Mouse (Mus musculus) kidney, embryonic 16.5 days (tissue): ENCODE results near the gene Ldb3. TPM values are rescaled to one million over a fixed set of nuclear protein-coding genes. Genes with fewer than 3 reads are reported as not detected.

Experiments
- ATAC-seq: fragments of 200-750 bp; cut with Nextera tagmentation; 2 replicates; pipeline ENCODE4 v1.8.0; 2017; ENCODE audit warnings: moderate TSS enrichment; ENCODE audit not compliant: low FRiP score, low TSS enrichment
- H3K27ac ChIP-seq: fragments of 300-500 bp; sonication (generic); 2 replicates; pipeline ENCODE4 v1.5.1; 2014; ENCODE audit warnings: low read length
- H3K27me3 ChIP-seq: fragments of 300-500 bp; sonication (generic); 2 replicates; pipeline ENCODE4 v1.6.1; 2014; ENCODE audit warnings: low read length, control low read depth, mixed read lengths; ENCODE audit not compliant: insufficient read depth
- H3K36me3 ChIP-seq: fragments of 300-500 bp; sonication (generic); 2 replicates; pipeline ENCODE4 v1.6.1; 2014; ENCODE audit warnings: low read length, control low read depth, mixed read lengths; ENCODE audit not compliant: insufficient read depth
- H3K4me1 ChIP-seq: fragments of 300-500 bp; sonication (generic); 2 replicates; pipeline ENCODE4 v1.6.1; 2014; ENCODE audit warnings: low read length, control low read depth, mixed read lengths; ENCODE audit not compliant: insufficient read depth
- H3K4me2 ChIP-seq: fragments of 300-500 bp; sonication (generic); replicated peaks from 2 replicates; pipeline ENCODE4 v1.6.1; 2014; ENCODE audit warnings: low read depth, low read length
- H3K4me3 ChIP-seq: fragments of 300-500 bp; sonication (generic); 2 replicates; pipeline ENCODE4 v1.5.1; 2014; ENCODE audit warnings: mild to moderate bottlenecking, low read length
- H3K9ac ChIP-seq: fragments of 300-500 bp; sonication (generic); replicated peaks from 2 replicates; pipeline ENCODE4 v1.6.1; 2014; ENCODE audit warnings: low read length
- H3K9me3 ChIP-seq: fragments of 300-500 bp; sonication (generic); 2 replicates; pipeline ENCODE4 v1.6.1; 2016; ENCODE audit warnings: low read length, control low read depth
- WGBS: fragments of 180-500 bp; shearing (Covaris S2); extraction: QIAGEN DNeasy Blood & Tissue Kit; methylation state at CpG from one replicate; pipeline ENCODE4 v1.1.7; 2014; 5-methylcytosine and 5-hydroxymethylcytosine counted together
- polyA plus RNA-seq: library from polyadenylated mRNA; unstranded; fragments of >200 nt; fragmentation: Nextera tagmentation; extraction: Ambion mirVana; gene quantifications from 2 replicates; pipeline ENCODE4 v1.2.1, GENCODE M21; 2015

Ldb3 gene
- polyA plus RNA-seq, 1 experiment from 2014 or later: 2.2 TPM

GRCm38 (mm10) chr14:34616821-34617220 lies 28.3 kb upstream of the Ldb3 start:
- H3K4me1 ChIP-seq: 0 out of 2 replicates have a peak, but pooled peaks cover 3% of the 10 kb centered on the region
- no peak overlapping the region for H3K9ac ChIP-seq
- ATAC-seq: peak; percentile 65; the same call in 1 of the 2 replicates
- no peak overlapping the region for H3K27ac ChIP-seq
- WGBS: 1% methylated on average over 8 of the region's 8 CpGs
- H3K36me3 ChIP-seq: no peaks in the 10 kb centered on the region
- no peak overlapping the region for H3K4me3 ChIP-seq
- H3K9me3 ChIP-seq: no peaks in the 10 kb centered on the region
- no peak overlapping the region for H3K4me2 ChIP-seq
- peaks cover 37% of the 10 kb centered on the region for H3K27me3 ChIP-seq

GRCm38 (mm10) chr14:34615625-34616024 lies 27.1 kb upstream of the Ldb3 start:
- 0 out of 2 replicates have a peak, but pooled peaks have one; percentile 10 for ATAC-seq
- Histone ChIP-seq H3K9me3 (no peaks in the 10 kb centered on the region), H3K27me3 (peaks cover 37% of the 10 kb centered on the region), H3K4me1 (0 out of 2 replicates have a peak, but pooled peaks cover 3% of the 10 kb centered on the region), H3K9ac (no peak overlapping the region), H3K4me3 (no peak overlapping the region; the same call in 1 of the 2 replicates), H3K36me3 (no peaks in the 10 kb centered on the region), H3K27ac (no peak overlapping the region), H3K4me2 (no peak overlapping the region)
- 47% methylated on average over 4 of the region's 4 CpGs for WGBS

- peak overlapping the region; percentile 50 for H3K4me2 ChIP-seq
- no peak overlapping the region for H3K27ac ChIP-seq
- 0 out of 2 replicates have a peak, but pooled peaks have one; percentile 25 for ATAC-seq
- H3K4me1 ChIP-seq: 0 out of 2 replicates have a peak, but pooled peaks cover 3% of the 10 kb centered on the region
- peak overlapping the region; percentile 13; the same call in 1 of the 2 replicates for H3K9ac ChIP-seq
- no peaks in the 10 kb centered on the region for H3K9me3 ChIP-seq
- peak overlapping the region; percentile 29 for H3K4me3 ChIP-seq
- no peaks in the 10 kb centered on the region for H3K36me3 ChIP-seq
- 2% methylated on average over 13 of the region's 13 CpGs for WGBS
- H3K27me3 ChIP-seq: peaks cover 37% of the 10 kb centered on the region
Measured at GRCm38 (mm10) chr14:34615082-34615481, 26.6 kb upstream of the Ldb3 start.

GRCm38 (mm10) chr14:34614551-34614950 lies 26.1 kb upstream of the Ldb3 start:
- H3K4me1 ChIP-seq: 0 out of 2 replicates have a peak, but pooled peaks cover 3% of the 10 kb centered on the region
- no peaks in the 10 kb centered on the region for H3K9me3 ChIP-seq
- H3K36me3 ChIP-seq: no peaks in the 10 kb centered on the region
- H3K27ac ChIP-seq: no peak overlapping the region
- H3K27me3 ChIP-seq: peaks cover 37% of the 10 kb centered on the region
- ATAC-seq: no peak
- H3K9ac ChIP-seq: peak overlapping the region; percentile 13; the same call in 1 of the 2 replicates
- H3K4me3 ChIP-seq: peak overlapping the region; percentile 29
- 12% methylated on average over 15 of the region's 15 CpGs for WGBS
- peak overlapping the region; percentile 50 for H3K4me2 ChIP-seq

GRCm38 (mm10) chr14:34613523-34613922 lies 25.0 kb upstream of the Ldb3 start:
- Histone ChIP-seq H3K4me2 (no peak overlapping the region), H3K9ac (no peak overlapping the region), H3K4me3 (no peak overlapping the region), H3K27ac (no peak overlapping the region), H3K36me3 (no peaks in the 10 kb centered on the region), H3K9me3 (no peaks in the 10 kb centered on the region), H3K27me3 (peaks cover 37% of the 10 kb centered on the region), H3K4me1 (0 out of 2 replicates have a peak, but pooled peaks cover 3% of the 10 kb centered on the region)
- 61% methylated on average over 6 of the region's 6 CpGs for WGBS
- no peak for ATAC-seq

GRCm38 (mm10) chr14:34612222-34612621 lies 23.7 kb upstream of the Ldb3 start:
- H3K4me3 ChIP-seq: no peak overlapping the region
- no peak for ATAC-seq
- 0 out of 2 replicates have a peak, but pooled peaks cover 3% of the 10 kb centered on the region for H3K4me1 ChIP-seq
- no peak overlapping the region for H3K9ac ChIP-seq
- no peak overlapping the region for H3K4me2 ChIP-seq
- 54% methylated on average over 4 of the region's 4 CpGs for WGBS
- H3K9me3 ChIP-seq: no peaks in the 10 kb centered on the region
- H3K36me3 ChIP-seq: no peaks in the 10 kb centered on the region
- no peak overlapping the region for H3K27ac ChIP-seq
- peaks cover 33% of the 10 kb centered on the region for H3K27me3 ChIP-seq

- 85% methylated on average over 4 of the region's 4 CpGs for WGBS
- Histone ChIP-seq H3K4me3 (no peak overlapping the region), H3K27ac (no peak overlapping the region), H3K27me3 (peaks cover 33% of the 10 kb centered on the region), H3K9me3 (no peaks in the 10 kb centered on the region), H3K4me1 (0 out of 2 replicates have a peak, but pooled peaks cover 3% of the 10 kb centered on the region), H3K4me2 (no peak overlapping the region), H3K9ac (no peak overlapping the region), H3K36me3 (no peaks in the 10 kb centered on the region)
- ATAC-seq: no peak
Measured at GRCm38 (mm10) chr14:34611591-34611990, 23.1 kb upstream of the Ldb3 start.

- 69% methylated on average over 7 of the region's 7 CpGs for WGBS
- no peaks in the 10 kb centered on the region for H3K27me3 ChIP-seq
- no peak overlapping the region for H3K4me3 ChIP-seq
- H3K4me1 ChIP-seq: no peaks in the 10 kb centered on the region
- H3K27ac ChIP-seq: no peak overlapping the region
- 0 out of 2 replicates have a peak, but pooled peaks have one; percentile 21 for ATAC-seq
- H3K9me3 ChIP-seq: no peaks in the 10 kb centered on the region
- no peak overlapping the region for H3K4me2 ChIP-seq
- no peaks in the 10 kb centered on the region for H3K36me3 ChIP-seq
- H3K9ac ChIP-seq: no peak overlapping the region
Measured at GRCm38 (mm10) chr14:34601910-34602309, 13.4 kb upstream of the Ldb3 start.

- Histone ChIP-seq H3K9me3 (no peaks in the 10 kb centered on the region), H3K4me1 (no peaks in the 10 kb centered on the region), H3K9ac (no peak within 1 kb of the TSS), H3K4me3 (no peak within 1 kb of the TSS), H3K27ac (no peak within 1 kb of the TSS), H3K27me3 (no peaks in the 10 kb centered on the region), H3K4me2 (no peak within 1 kb of the TSS), H3K36me3 (no peaks in the 10 kb centered on the region)
- peak; percentile 49; the same call in 1 of the 2 replicates for ATAC-seq
- WGBS: 68% methylated on average over 8 of the region's 8 CpGs
Measured at GRCm38 (mm10) chr14:34599941-34600340, 11.5 kb upstream of the Ldb3 start, which contains the start of gene Opn4. Opn4 (minus strand) TSS chr14:34600142.

GRCm38 (mm10) chr14:34595596-34596255 lies 7.2 kb upstream of the Ldb3 start:
- no peak overlapping the region for H3K27ac ChIP-seq
- no peaks in the 10 kb centered on the region for H3K36me3 ChIP-seq
- no peak overlapping the region for H3K4me3 ChIP-seq
- no peak overlapping the region for H3K9ac ChIP-seq
- H3K27me3 ChIP-seq: no peaks in the 10 kb centered on the region
- no peak for ATAC-seq
- H3K4me1 ChIP-seq: no peaks in the 10 kb centered on the region
- WGBS: 78% methylated on average over 17 of the region's 17 CpGs
- H3K4me2 ChIP-seq: no peak overlapping the region
- H3K9me3 ChIP-seq: no peaks in the 10 kb centered on the region
